Mouse (Mus musculus): ENCODE results near the gene Themis.

Themis gene

DNA sequence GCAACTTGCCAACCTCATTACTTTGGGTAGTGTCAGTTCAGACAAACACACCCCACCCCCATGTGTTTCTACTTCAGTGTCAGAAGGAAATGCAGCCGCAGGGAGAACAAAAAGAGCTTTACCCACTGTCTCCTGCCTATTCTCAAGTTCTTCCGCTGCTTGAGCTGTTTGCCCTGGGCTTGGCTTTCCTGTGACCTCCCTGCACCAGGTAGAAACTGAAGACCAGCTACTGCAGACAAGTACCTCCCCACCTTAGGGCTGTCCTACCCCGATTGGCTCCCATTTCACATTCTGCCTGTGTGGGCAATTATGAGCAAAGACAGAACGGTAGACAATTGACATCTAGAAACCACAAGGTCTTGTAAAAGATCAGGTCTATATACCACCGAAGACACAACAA, at the start of gene Themis:
Themis (plus strand) TSS at position 100 of the 400 bp plus-strand sequence.
- no peak for DNase-seq (ENCODE audit: low spot score)

DNA sequence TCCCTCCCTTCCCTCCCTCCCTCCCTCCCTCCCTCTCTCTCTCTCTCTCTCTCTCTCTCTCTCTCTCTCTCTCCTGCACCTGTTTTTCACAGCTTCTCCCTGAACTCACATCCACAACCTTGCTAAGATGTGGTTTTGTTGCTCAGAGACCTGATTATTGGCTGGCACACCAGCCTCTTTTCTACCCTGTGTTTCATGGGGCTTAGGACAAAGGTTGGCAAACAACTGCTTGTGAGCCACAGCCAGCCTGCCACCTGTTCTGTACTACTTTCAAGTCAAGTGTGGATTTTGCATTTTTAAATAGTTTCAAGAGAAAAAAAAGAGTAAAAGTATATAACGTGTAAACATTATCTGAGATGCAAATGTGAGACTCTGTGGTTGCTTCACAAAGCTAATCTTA, 48.7 kb upstream of the Themis start:
- no peak for DNase-seq (ENCODE audit: low spot score)

DNA sequence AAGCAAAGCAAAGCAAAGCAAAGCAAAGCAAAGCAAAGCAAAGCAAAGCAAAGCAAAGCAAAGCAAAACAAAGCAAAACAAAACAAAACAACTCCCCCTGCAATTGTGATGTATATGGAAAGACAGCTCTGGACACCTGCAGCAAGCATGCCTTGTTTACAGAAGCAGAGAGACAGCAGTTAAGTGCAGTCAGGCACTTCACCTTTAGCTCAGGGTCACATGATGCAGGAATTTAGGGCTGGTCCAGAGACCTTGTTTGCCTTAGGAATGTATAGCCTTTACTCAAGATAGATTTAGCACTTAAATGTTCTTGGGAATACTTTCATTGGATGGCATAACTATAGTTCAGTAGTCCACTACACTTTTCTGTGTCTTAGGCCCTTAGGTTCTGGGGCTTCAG, 32.1 kb upstream of the Themis start:
- no peak for DNase-seq (ENCODE audit: low spot score)

DNA sequence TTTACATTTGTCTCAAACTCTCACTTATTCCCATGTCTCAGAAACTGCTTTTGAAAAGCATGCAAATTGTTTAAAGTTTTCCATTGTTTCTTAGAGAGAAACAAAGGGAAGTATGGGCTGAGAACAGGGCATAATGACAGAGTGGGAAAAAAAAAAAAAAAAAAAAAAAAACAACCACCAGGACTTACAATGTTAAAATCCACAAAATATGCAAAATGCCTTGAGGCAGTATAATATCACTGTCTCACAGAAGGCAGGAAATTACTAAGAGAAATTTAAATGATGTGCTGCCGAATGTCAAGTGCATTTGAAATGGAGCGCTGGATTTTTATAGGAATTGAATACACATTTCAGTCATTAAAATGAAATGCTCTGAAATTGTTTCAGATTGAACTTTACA, 26.3 kb upstream of the Themis start:
- no peak for DNase-seq (ENCODE audit: low spot score)

DNA sequence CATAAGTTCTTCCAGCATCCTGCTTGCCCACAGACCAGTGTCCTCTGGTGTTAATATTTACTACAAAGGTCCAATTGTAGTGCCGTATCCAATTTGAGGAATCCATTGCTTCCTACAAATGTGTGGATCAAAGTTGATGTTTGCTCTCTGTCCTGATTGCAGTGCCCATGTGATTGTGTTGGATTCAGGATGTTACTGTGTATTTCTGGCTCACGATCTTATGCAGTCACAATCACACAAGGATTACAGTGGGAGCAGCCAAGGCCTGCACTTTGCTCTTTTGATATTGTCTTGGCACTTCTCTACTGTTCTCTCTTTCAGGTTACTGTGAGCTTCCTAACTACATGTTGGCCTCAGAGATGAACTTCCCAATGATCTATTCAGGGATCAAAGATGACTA, 20.3 kb upstream of the Themis start:
- DNase-seq (ENCODE audit: low spot score), result no peak

DNA sequence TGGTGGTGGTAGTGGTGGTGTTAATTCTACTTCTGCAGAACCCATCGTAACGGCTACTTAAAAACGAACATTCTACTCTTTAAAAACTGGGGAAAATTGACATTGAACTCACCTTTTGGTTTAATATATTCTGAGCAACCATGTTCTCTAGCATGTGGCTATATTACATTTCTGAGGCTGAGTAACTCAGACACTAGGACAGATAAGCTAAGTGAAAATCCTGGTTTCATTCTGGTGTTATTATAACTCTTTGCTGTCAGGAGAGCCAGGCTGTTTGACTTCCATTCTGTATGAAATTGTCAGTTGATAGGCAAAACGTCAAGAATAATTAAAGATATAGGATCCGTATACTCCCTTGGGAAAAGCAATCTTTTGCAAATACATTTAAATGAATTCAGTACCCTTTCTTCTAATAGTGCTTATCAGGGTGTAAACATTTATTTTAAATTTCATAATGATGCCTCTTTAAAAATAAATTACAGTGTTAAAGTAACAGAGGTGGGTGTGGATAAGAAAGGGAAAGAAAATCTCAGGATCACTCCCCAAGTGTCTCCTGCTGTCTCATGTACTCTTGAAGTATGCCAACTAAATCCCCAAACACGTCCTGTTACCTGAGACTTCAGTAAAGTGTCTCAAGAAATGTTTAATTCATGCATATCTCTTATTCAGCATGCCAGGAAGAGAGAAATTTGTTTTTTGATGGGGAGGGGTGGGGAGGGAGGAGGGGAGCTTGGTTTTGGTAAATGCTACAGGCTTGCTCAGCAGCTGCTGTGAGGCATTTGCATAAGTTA, 18.9 kb upstream of the Themis start:
- no peak for DNase-seq (ENCODE audit: low spot score)

DNA sequence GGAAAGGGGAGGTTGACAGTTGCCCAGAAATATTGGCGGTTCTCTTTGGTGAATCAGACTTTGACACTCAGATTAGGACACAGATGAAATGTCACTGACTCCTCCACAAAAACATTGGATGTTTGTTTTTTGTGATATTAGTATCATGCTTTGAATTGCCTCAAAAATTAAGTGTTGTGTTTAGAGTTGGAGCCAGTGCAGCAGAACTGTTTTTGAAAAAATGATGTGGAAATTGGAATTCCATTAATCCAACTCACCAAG, 18.3 kb upstream of the Themis start:
- DNase-seq (ENCODE audit: low spot score), result no peak

DNA sequence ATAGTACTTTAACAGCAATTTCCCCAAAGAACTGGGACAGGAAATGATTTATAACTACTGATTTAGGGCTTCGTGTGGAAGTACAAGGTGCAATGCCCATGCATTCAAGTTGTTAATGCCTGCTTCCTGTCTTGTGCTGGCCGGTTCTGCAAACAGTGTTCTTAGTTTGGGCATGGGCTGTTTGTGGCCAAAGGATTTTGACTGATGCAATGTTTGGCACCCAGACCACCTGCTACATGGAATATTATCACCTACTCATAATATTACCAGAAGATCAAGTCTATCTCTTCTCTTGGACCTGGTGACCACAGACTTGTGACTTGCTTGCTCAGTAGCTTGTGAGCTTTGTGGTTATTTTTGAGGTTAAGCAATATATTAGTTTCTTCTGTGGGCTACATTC, 16.2 kb upstream of the Themis start:
- no peak for DNase-seq (ENCODE audit: low spot score)

DNA sequence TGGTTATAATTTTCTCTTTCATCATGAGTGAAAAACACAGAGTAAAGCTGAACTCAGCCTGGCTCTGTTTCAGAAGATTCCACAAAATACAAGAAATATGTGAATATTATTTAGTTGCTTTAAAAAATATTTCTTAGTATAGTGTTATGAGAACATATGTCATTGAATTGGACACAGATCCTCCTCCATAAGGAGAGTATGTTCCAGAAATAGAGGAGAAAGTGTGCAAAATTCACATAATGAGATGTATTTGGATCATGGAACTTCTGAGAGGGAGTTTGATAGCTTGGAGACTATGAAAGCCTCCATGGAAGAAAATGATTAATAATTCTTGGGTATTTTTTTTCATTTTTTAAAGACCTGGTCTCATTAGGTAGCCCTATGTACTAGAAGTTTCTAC, 13.4 kb upstream of the Themis start:
- DNase-seq (ENCODE audit: low spot score), result no peak

DNA sequence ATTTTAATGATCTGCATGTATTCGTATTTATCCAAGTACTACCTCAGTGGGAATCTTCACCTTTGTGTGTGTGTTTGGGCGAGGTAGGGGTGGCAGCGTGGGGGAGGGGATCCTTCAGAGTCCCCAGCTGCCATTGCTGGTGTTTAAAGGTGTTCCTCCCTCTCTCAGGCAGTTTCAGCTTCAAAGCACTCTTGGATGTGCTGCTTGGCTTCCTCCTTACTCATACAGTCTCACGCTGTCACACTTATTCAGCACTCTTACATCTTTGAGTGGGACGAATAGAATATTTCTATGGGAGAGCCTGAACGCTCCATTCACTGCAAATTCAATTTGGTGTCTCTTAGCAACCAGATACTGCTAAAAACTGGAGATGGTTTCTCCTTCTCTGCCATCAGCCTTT, 3.0 kb upstream of the Themis start:
- DNase-seq (ENCODE audit: low spot score), result no peak

DNA sequence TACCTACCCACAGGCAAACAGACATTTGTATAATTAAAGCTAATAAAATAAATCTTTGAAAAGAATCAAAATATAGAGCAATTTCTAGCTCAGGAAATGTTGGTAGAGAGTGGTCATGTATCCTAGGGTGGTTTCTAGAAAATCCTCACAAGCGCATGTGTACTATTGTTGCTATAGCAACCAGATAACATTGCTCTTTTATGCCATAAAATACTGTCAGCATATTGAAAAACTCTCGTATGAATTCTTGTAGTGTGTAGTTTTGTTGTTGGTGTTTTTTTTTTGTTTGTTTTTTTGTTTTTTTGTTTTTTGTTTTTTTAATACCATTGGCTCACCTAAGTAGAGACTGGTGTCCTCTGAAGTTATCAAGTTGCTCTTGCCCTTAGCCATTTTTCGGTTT, 5.8 kb downstream of the Themis start:
- DNase-seq (ENCODE audit: low spot score), result no peak

DNA sequence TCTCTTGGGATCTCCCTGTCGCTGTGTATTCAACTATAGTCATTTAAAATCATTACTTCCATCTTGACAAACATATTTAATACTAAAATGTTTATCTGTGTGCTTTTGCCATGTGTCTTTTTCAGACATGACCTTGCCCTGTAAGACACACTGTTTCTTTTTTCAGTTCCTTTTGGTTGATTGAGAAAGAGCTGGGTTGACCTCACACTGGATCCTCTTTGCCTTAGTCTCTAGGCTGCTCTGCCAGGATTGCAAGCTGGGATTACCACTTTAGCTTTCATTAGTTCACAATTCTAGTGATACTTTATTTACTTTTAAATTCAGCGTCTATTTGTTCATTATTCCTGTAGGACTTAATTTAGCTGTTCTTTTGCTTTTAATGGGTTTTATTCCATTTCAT, 7.2 kb downstream of the Themis start:
- no peak for DNase-seq (ENCODE audit: low spot score)

DNA sequence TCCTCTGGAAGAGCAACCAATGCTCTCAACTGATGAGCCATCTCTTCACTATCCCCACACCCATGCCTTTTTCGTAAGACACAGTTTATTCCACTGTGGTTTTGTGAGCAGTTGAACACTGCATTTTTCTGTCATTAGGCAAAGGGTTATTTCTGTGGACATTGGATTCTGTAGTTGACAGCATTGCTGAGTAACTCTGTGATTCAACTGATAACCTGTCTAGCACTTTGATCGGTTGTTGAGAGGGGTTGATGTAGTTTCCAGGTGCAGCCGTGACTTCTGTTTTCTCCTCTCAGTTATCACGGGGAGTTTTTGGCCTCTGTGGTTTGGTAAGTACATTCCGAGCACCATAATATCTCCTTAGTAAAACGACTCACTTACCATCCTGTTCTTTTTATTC, 26.8 kb downstream of the Themis start:
- no peak for DNase-seq (ENCODE audit: low spot score)

DNA sequence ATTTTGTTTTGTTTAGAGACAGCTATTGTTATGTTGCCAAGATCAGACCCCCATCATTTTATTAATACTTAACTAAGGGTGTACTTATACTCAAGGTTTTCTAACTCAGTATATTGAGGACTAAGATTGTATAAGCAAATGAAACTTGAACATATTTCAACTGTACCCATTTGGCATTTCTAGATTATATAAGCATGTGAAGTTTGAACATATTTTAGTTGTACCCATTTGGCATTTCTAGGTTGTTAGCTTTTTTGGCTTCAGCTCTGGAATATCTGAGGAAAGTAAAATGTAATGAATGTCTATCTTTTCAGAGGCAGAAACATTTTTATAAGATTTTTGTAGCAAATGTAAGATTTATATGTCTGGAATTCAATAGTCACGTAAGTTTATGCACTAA, 27.9 kb downstream of the Themis start:
- DNase-seq (ENCODE audit: low spot score), result no peak

DNA sequence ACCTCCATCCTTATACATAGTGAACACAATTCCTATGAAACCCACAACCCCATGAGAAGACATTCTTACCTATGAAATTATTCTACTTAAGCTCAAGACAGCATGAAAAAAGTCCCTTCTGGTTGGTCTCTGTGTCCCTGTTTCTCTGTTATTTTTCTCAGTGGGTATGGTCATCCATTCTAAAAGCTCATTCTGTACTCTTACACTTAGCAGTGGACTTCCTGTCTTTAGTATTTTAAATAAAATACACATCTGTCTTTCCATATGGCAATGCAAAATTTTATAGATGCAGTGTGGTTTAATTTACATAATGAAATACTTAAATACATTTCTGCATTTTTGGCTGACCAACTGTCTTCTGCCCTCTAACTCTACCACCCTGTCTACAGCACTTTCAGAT, 30.0 kb downstream of the Themis start:
- DNase-seq (ENCODE audit: low spot score), result peak; percentile 18

DNA sequence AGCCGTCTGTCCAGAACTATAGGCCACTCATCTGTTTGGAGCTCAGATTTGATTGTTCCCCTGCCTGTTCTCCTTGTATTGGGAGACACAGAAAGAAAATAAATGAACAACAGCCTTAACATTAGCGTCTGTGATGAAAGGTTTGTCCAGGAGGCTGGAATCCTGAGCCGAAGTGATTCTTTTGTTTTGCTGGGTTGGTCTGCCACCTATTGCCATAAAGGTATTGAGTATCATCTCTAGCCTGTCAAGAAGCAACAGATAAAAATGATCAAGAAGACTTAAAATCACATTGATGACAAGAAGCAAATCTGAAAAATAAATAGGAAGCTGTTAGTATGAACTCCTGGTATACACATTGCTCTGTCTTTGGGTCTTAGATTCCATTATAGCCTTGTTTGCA, 53.7 kb downstream of the Themis start:
- DNase-seq (ENCODE audit: low spot score), result no peak

DNA sequence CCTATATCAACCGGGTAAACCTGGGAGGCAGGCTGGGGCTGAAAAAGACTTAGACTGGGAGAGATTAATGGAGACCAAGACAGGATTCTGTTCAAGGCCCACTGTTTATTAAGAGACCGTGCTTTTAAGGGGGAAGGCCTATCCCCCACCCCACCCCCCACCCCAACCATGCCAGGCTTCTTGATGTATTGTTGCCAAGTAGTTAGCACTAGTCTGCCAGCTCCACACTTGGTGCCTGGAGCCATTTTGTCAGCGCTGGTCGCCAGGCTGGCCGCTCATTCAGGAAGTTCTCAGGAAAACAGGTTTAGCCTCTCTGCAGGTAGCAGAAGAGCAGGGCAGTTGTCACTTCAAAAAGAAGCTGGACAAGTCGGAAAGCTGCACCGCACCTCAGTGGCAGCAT, 55.1 kb downstream of the Themis start:
- DNase-seq (ENCODE audit: low spot score), result no peak

DNA sequence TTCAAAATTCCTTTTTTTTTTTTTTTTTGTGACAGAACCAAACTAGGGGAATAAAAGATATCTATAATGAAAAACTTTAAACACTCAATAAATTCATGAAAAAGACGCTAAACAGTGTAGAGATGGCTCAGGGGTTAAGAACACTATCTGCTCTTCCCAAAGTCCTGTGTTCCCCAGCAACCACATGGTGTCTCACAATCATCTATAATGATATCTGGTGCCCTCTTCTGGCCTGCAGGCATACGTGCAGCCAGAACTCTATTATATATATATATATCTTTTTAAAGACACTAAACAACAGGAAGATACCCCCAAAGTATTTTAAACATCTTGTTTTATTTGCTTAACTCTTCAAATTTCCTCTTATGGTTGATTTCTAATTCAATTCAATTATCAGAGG, 62.0 kb downstream of the Themis start:
- no peak for DNase-seq (ENCODE audit: low spot score)

DNA sequence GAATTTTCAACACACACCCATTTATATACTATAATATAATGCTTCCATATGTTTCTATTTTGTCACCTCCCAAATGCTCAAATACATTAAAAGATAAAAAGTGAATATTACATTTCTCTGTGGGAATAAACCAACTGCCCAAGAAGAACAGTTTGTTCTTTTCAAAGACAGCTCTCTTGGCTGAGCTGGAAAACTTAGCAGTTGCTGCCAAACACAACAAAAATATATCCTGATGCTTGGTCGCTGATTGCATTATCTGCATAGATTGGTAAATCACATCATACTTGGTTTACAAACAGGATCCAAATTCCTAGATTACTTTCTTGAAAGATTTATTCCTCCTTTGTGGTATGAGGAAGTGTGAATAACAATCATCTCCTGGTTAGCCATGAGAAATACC, 69.8 kb downstream of the Themis start:
- no peak for DNase-seq (ENCODE audit: low spot score)

DNA sequence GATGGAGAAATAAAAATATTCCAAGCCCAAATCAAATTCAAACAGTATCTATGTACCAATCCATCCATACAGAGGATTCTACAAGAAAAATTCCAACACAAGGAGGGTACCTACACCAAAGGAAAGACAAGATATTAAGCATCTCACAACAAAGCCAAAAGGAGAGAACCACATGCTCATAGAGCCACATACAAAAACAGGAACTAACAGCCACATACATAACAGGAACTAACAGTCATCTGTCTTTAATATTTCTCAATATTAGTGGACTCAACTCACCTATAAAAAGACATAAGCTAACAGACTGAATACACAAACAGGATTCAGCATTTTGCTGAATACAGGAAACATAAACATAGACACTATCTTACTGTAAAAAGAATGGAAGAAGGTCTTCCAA, 78.3 kb downstream of the Themis start:
- DNase-seq (ENCODE audit: low spot score), result no peak

DNA sequence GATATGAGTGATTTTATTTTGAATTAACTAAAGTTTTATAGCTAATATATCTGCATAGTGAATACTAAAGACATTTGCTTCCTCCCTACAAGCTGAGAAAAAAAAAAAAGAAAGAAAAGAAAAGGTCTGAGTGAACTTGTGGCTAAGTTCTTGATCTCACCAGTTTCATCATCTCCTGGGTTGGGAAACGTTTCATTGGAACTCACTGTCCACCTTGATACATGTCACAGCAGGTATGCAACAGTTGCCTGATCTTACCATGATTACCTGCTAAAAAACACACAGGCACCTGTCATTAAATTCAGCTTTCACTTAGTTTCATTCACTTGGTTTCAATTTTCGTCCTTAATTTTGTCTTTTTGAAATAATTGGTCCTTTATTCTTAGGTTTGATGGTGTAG, 85.2 kb downstream of the Themis start:
- no peak for DNase-seq (ENCODE audit: low spot score)

DNA sequence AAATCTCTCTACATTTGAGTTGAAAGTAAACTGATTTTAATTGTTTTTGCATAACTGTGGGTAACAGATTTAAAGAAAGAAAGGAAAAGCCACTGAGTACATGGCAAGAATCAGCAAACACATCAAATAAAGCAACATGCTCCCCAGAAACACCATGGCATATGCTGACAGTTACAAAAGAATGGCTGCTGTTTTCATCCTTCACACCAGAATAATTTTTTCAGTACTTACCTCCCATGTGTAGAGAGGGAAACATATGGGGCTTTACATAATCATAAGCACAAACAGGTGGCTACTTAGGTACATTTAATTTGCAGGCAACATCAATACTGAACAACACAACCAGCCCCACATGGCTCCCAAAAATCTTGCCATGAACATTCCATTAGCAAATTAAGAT, 86.8 kb downstream of the Themis start:
- DNase-seq (ENCODE audit: low spot score), result no peak

DNA sequence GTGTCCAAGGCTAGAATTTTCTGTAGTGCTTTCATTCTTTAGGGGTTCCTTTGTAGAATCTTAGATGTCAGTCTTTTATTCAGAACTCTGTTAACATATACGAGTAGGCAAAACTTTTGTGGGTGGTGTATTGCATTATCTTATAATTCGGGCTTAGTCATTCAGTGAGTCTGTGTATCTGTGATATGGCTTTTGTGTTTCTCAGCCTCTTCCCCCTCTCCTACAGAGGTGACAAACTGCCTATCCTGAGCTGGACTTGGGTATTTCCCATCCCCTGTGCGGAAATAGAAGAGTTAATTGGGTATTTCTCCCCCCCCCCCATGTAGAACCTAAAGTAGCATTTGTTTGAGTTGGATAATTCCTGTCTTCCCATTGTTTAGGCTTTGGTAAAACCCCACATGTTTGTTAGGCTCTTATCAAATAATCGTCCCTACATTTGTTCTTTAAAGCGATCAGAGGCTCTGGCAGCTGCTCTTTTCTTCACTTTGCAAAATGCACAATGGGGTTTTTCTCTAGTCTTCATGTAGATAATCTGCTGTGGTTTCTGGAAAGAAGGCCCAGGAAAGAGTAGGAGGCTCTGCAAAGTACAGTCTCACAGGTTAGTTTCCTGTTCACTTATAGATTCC, 108.7 kb downstream of the Themis start:
- no peak for DNase-seq (ENCODE audit: low spot score)

DNA sequence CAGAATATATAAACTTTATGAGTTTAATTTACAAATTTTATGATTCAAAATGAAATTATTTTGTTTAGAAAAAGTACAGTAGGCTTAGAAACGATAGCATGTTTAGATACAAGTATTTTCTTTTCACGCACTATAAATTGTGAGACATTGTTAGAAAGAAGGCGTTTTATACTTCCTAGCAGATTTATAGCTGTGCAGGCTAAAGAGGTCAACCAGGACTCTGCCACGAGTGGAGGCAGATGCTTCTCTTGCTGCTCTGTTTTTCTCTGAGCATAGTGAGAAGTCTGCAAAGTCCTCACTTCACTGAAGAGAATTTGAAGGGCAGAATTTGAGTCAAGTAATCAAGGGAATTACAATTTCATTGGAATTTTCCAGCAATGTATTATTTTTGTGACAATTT, 131.3 kb downstream of the Themis start:
- DNase-seq (ENCODE audit: low spot score), result no peak
